Mouse (Mus musculus) testis, adult 2 months (tissue): Measurements from ENCODE around the gene Nat14.

Source experiments
- CTCF ChIP-seq: fragments of 200-500 bp; IDR thresholded peaks from 2 replicates; pipeline ENCODE4 v1.5.1; 2012; ENCODE audit warnings: low read depth, mild to moderate bottlenecking, inconsistent platforms, low read length, moderate library complexity; ENCODE audit not compliant: control insufficient read depth, insufficient read depth, insufficient replicate concordance
- POLR2A ChIP-seq: fragments of 200-500 bp; IDR thresholded peaks from 2 replicates; pipeline ENCODE4 v1.6.1; 2012; ENCODE audit warnings: low read depth, mild to moderate bottlenecking, inconsistent platforms, low read length, moderate library complexity; ENCODE audit not compliant: control insufficient read depth

GRCm38 (mm10) chr7:4917494-4917893 lies 4.3 kb upstream of the Nat14 start:
- TF ChIP-seq CTCF (no peak), POLR2A (no peak)
